Mouse (Mus musculus) erythroblast, embryonic 14.5 days (primary cell): Measurements from ENCODE around the gene Dennd1b. TPM values are rescaled to one million over a fixed set of nuclear protein-coding genes. Genes with fewer than 3 reads are reported as not detected.

Source experiments
- H3K27me3 ChIP-seq: 2 replicates; pipeline ENCODE4 v1.6.1; 2012; ENCODE audit warnings: inconsistent platforms; ENCODE audit not compliant: control insufficient read depth
- H3K36me3 ChIP-seq: 2 replicates; pipeline ENCODE4 v1.6.1; 2012; ENCODE audit warnings: mild to moderate bottlenecking, inconsistent platforms; ENCODE audit not compliant: control insufficient read depth
- H3K4me1 ChIP-seq: 2 replicates; pipeline ENCODE4 v1.6.1; 2012; ENCODE audit warnings: inconsistent platforms; ENCODE audit not compliant: control insufficient read depth
- H3K4me3 ChIP-seq: replicated peaks from 2 replicates; pipeline ENCODE3; 2012; ENCODE audit warnings: moderate library complexity, mild to moderate bottlenecking, inconsistent platforms
- H3K9me3 ChIP-seq: 2 replicates; pipeline ENCODE4 v1.6.1; 2012; ENCODE audit warnings: low read length, inconsistent platforms, mixed read lengths; ENCODE audit not compliant: control insufficient read depth
- GATA1 ChIP-seq: IDR thresholded peaks from 2 replicates; pipeline ENCODE4 v1.6.1; 2012; ENCODE audit warnings: low read length, inconsistent platforms, mixed read lengths
- TAL1 ChIP-seq: IDR thresholded peaks from 3 replicates; pipeline ENCODE4 v1.6.1; 2012; ENCODE audit warnings: low read length, inconsistent platforms, mixed read lengths
- polyA plus RNA-seq: library from polyadenylated mRNA; stranded (reverse); fragments of >175 nt; gene quantifications from 2 replicates; pipeline ENCODE4 v1.2.3, GENCODE M21; 2012

Gene Dennd1b
- polyA plus RNA-seq, 1 experiment = not detected

DNA sequence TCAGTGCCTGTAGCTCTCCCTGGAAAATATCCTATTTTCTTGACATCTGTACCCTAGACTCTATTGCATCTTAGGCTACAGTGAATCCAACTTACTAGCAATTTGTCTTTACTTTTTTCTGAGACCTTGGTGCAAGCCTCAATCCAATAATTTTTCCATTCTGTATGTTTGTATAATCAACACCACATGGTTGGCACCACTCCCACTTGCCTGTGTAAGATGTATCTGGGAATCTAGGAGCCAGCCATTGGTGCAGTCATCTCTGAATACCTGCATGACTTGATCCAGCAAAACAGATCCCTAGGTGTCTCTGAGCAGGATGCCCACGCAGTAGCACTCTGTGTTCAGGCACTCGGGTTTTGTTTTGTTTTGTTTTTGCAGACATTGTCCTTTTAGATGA, 145.0 kb downstream of the Dennd1b start:
- H3K36me3 ChIP-seq = peaks cover 2% of the 10 kb centered on the region; the same call in 1 of the 2 replicates
- H3K27me3 ChIP-seq = no peaks in the 10 kb centered on the region
- H3K4me1 ChIP-seq = no peaks in the 10 kb centered on the region
- no peak overlapping the region for H3K4me3 ChIP-seq
- no peak for TF ChIP-seq TAL1
- no peak for TF ChIP-seq GATA1
- no peaks in the 10 kb centered on the region for H3K9me3 ChIP-seq

DNA sequence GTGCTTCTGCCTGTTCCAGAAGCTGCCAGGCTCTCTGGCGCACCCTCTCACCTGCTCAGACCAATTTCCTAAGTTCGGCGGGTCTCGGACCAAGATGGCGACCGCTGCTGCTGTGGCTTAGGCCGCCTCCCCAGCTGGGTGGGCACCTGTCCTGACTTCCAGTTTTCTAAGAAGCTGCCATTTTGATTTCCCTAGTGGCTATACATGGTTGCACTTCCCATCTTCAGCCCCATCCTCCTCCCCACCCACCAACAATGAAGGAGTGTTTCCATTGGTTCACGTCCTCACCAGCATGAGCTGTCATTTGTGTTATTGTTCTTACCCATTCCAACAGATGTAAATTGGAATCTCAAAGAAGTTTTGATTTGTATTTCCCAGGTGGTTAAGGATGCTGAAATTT, 159.4 kb downstream of the Dennd1b start:
- H3K27me3 ChIP-seq = no peaks in the 10 kb centered on the region
- H3K9me3 ChIP-seq = no peaks in the 10 kb centered on the region
- TF ChIP-seq TAL1 = no peak
- no peaks in the 10 kb centered on the region for H3K4me1 ChIP-seq
- H3K4me3 ChIP-seq = no peak overlapping the region
- H3K36me3 ChIP-seq = no peaks in the 10 kb centered on the region

DNA sequence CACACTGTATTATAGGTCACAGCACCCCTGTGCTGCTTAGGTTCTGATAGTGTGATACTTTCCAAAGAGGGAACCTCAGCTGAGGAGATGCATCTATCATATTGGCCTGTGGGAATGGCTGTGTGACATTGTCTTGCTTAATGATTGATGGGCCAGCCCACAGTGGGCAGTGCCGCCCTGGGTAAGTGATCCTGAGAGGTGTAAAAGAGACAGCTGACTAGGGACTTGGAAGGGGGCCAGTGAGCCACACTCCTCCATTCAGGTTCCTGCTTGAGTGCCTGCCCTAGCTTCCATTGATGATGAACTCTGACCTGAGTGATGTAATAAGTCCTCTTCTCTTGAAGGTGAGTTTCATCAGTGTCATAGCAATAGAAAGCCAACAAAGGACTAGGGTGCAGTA, 176.4 kb downstream of the Dennd1b start:
- Histone ChIP-seq H3K36me3 (peaks cover 4% of the 10 kb centered on the region), H3K27me3 (no peaks in the 10 kb centered on the region), H3K4me1 (no peaks in the 10 kb centered on the region), H3K9me3 (no peaks in the 10 kb centered on the region), H3K4me3 (no peak overlapping the region)
- TF ChIP-seq TAL1 (no peak), GATA1 (no peak)

DNA sequence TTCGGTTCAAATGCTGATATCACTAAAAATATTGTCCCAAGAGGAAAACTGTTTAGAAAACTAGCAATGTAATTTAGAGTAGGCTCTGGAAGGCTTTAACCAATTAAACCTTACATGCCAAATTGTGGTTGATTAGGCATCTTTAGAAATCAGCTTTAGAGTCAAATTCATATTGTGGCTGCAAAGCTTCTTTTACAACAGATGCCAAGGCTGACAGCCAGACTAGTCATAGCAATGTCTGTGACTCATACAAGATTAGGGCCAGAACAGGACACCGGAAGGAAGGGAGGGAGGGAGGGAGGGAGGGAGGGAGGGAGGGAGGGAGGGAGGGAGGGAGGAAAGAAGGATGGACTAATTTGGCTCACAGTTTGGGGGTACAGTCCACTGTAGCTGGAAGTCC, 182.3 kb downstream of the Dennd1b start:
- Histone ChIP-seq H3K4me1 (no peaks in the 10 kb centered on the region), H3K4me3 (no peak overlapping the region), H3K36me3 (peaks cover 4% of the 10 kb centered on the region), H3K27me3 (no peaks in the 10 kb centered on the region), H3K9me3 (no peaks in the 10 kb centered on the region)
- TF ChIP-seq TAL1 = no peak
- no peak for TF ChIP-seq GATA1

DNA sequence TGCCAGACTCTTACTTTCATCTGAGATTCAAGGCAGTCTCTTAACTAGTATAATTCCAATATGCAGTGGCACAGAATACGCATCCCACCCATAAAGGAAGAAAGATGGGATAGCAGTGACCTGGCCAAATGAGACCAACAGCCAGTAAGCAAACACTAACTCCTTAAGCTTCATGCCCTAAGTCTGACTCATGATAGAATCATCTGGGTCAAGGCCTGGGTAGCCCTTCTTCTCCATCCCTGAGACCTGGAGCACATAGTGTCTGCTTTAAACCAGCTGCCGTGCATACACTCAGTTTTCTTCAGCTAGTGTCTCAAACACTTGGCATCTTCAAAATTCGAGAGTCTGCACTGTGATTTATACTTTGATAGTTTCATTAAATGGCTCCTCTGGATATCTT, 183.1 kb downstream of the Dennd1b start:
- no peak for TF ChIP-seq GATA1
- TF ChIP-seq TAL1 = no peak
- Histone ChIP-seq H3K36me3 (peaks cover 4% of the 10 kb centered on the region), H3K4me3 (no peak overlapping the region)

DNA sequence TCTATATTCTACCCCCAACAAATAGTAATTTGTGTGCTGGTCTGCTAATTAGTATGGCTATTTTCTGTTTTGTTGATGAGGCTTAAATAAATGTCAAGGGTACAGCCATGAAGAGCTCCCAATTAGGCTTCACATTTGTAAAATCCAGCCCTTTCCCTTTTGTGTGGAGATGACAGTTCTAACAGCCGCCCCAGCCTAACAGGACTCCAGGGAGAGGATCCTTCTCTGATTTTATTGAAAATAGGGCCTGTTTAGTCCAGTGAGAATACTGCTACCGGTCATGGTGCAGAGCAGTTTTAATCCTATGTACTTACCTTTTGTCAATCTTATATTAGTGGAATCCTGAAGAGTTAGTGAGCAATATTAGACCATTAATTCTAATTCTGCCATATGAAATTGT, 189.8 kb downstream of the Dennd1b start:
- Histone ChIP-seq H3K4me1 (no peaks in the 10 kb centered on the region), H3K4me3 (no peak overlapping the region), H3K9me3 (no peaks in the 10 kb centered on the region), H3K36me3 (no peaks in the 10 kb centered on the region), H3K27me3 (no peaks in the 10 kb centered on the region)
- no peak for TF ChIP-seq TAL1
- no peak for TF ChIP-seq GATA1

More for the DNA sequence above, 183.1 kb downstream of the Dennd1b start:
- Histone ChIP-seq H3K9me3 (no peaks in the 10 kb centered on the region), H3K4me1 (no peaks in the 10 kb centered on the region), H3K27me3 (no peaks in the 10 kb centered on the region)

DNA sequence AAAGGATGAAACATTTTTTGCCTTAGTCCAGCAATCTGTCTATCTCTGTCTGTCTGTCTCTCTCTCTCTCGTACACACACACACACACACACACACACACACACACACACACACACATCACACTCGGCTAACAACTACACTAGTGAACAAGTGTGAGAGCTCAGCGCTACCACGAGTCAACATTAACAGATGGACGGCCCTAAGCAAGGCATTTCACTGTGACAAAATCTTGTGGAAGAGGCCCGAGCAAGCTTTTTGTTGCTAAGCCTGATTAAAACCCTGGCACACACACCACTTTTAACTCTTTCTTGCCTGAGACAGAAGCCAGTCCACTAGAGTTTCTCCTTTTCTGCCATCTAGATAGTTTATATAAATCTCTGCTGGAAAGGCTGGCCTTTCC, 190.3 kb downstream of the Dennd1b start:
- H3K27me3 ChIP-seq = no peaks in the 10 kb centered on the region
- H3K9me3 ChIP-seq = no peaks in the 10 kb centered on the region
- H3K4me3 ChIP-seq = no peak overlapping the region
- no peaks in the 10 kb centered on the region for H3K4me1 ChIP-seq
- no peak for TF ChIP-seq GATA1
- TF ChIP-seq TAL1 = no peak
- H3K36me3 ChIP-seq = no peaks in the 10 kb centered on the region

DNA sequence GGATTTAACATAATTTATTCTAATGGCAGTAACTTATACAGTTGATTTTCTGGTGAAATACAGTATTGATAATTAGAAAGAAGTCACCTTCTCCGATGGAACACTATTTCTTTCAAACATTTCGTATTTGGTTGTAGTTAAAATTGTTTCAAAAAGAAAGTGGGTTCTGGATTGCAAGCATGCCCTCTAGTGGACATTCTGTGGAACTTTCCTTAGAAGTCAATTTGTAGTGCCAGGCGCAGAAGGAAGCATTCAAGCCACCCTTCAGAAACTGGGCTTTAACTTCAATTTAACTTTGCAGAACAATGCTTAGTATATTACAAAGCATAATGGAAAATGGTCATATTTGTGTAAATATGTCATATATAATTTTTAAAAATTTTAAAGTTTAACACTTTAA, 193.2 kb downstream of the Dennd1b start:
- Histone ChIP-seq H3K4me3 (no peak overlapping the region), H3K4me1 (no peaks in the 10 kb centered on the region), H3K9me3 (no peaks in the 10 kb centered on the region), H3K27me3 (no peaks in the 10 kb centered on the region), H3K36me3 (no peaks in the 10 kb centered on the region)
- no peak for TF ChIP-seq GATA1
- no peak for TF ChIP-seq TAL1

DNA sequence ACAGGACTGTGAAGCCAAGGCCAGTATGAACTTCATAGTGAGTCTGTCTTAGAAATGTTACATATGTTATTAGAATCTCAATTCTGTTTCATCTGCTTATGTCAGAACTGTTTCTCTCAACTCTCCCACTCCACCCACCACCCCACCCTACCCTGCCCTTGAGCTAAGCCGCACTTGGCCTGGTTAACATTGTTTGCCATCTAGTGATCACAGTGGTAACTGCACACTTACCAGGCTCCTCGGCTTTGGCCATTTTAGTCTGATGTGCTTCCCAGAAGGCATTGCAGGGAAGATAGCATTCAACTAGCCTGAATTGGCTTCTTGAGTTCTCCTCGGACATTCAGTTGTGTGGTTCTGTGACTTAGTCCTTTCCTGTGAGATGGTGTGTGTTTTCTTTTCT, 198.4 kb downstream of the Dennd1b start:
- Histone ChIP-seq H3K4me3 (no peak overlapping the region), H3K4me1 (no peaks in the 10 kb centered on the region), H3K27me3 (no peaks in the 10 kb centered on the region), H3K9me3 (no peaks in the 10 kb centered on the region), H3K36me3 (no peaks in the 10 kb centered on the region)
- TF ChIP-seq TAL1 (no peak), GATA1 (no peak)

DNA sequence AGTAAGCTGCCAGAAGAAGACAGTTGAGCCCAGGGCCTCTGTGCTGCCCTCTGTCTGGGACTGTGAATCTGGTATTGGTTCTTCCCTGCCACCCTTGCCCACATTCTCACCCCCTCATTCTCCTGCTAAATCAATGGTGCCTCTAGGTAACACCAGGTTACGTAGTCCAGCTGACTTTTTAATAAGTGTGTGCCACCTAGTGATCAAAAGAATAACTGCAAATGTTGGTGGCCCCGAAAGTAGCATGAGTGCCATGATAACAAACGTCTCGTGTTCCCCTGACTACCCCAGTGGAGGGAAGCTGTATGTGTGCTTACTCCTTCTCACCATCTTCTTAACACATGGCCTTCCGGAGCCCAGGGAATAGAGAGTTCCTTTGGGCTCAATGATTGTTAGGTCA, 199.6 kb downstream of the Dennd1b start:
- no peaks in the 10 kb centered on the region for H3K4me1 ChIP-seq
- no peaks in the 10 kb centered on the region for H3K9me3 ChIP-seq
- no peaks in the 10 kb centered on the region; the same call in 1 of the 2 replicates for H3K36me3 ChIP-seq
- TF ChIP-seq TAL1 (no peak), GATA1 (no peak)
- H3K4me3 ChIP-seq = no peak overlapping the region
- no peaks in the 10 kb centered on the region for H3K27me3 ChIP-seq
